Mouse (Mus musculus) erythroblast, embryonic 14.5 days (primary cell): Measurements from ENCODE around the gene Mrgpre. TPM values are rescaled to one million over a fixed set of nuclear protein-coding genes. Genes with fewer than 3 reads are reported as not detected.

Experiments used
- H3K27me3 ChIP-seq: 2 replicates; pipeline ENCODE4 v1.6.1; 2012; ENCODE audit warnings: inconsistent platforms; ENCODE audit not compliant: control insufficient read depth
- H3K36me3 ChIP-seq: 2 replicates; pipeline ENCODE4 v1.6.1; 2012; ENCODE audit warnings: mild to moderate bottlenecking, inconsistent platforms; ENCODE audit not compliant: control insufficient read depth
- H3K4me1 ChIP-seq: 2 replicates; pipeline ENCODE4 v1.6.1; 2012; ENCODE audit warnings: inconsistent platforms; ENCODE audit not compliant: control insufficient read depth
- H3K4me3 ChIP-seq: replicated peaks from 2 replicates; pipeline ENCODE3; 2012; ENCODE audit warnings: moderate library complexity, mild to moderate bottlenecking, inconsistent platforms
- H3K9me3 ChIP-seq: 2 replicates; pipeline ENCODE4 v1.6.1; 2012; ENCODE audit warnings: low read length, inconsistent platforms, mixed read lengths; ENCODE audit not compliant: control insufficient read depth
- GATA1 ChIP-seq: IDR thresholded peaks from 2 replicates; pipeline ENCODE4 v1.6.1; 2012; ENCODE audit warnings: low read length, inconsistent platforms, mixed read lengths
- TAL1 ChIP-seq: IDR thresholded peaks from 3 replicates; pipeline ENCODE4 v1.6.1; 2012; ENCODE audit warnings: low read length, inconsistent platforms, mixed read lengths
- polyA plus RNA-seq: library from polyadenylated mRNA; stranded (reverse); fragments of >175 nt; gene quantifications from 2 replicates; pipeline ENCODE4 v1.2.3, GENCODE M21; 2012

Gene Mrgpre
- not detected in 2 replicates for polyA plus RNA-seq

GRCm38 (mm10) chr7:143783996-143784829, at the start of gene Mrgpre:
TSS of gene Mrgpre (minus strand) at chr7:143784500.
- no peaks in the 10 kb centered on the region; the same call in 1 of the 2 replicates for H3K36me3 ChIP-seq
- no peaks in the 10 kb centered on the region for H3K9me3 ChIP-seq
- H3K27me3 ChIP-seq = peaks cover 13% of the 10 kb centered on the region
- peaks cover 3% of the 10 kb centered on the region for H3K4me1 ChIP-seq
- TF ChIP-seq TAL1 (no peak), GATA1 (no peak)
- H3K4me3 ChIP-seq = peak within 1 kb of the TSS; percentile 24

DNA sequence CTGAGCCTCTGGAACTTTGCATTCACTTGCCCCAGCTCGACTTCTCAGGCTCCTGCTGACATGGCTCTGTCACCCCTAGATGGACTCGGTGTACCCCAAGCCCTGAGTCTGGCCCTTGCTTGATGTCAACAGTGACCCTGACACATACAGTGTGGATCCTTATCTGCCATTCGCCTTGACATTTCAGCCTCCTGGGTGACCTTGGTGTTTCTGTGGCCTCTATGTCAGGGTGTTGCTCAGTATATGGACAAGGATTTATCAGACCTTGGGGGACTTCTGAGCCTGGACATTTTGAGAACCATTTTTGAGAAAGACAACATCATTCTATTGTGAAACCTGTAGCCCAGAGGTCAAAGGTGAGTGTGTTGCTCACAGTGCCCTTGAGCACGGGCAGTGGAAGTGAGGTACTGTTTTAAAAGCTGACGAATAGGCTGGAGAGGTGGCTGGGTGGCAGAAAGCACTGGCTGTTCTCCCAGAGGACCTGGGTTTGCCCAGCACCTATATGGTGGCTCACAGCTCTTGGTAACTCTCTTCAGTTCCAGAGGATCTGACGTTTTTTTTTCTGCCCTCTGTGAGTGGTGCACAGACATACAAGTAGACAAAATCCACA, 49.4 kb upstream of the Mrgpre start:
- Histone ChIP-seq H3K9me3 (no peaks in the 10 kb centered on the region), H3K36me3 (peaks cover 21% of the 10 kb centered on the region), H3K4me1 (peaks cover 28% of the 10 kb centered on the region), H3K27me3 (no peaks in the 10 kb centered on the region), H3K4me3 (no peak overlapping the region)
- TF ChIP-seq TAL1 (no peak), GATA1 (no peak)

GRCm38 (mm10) chr7:143832611-143833010, 48.3 kb upstream of the Mrgpre start:
- TF ChIP-seq GATA1 (no peak), TAL1 (no peak)
- Histone ChIP-seq H3K27me3 (no peaks in the 10 kb centered on the region), H3K4me3 (no peak overlapping the region), H3K4me1 (peaks cover 28% of the 10 kb centered on the region), H3K36me3 (peaks cover 12% of the 10 kb centered on the region), H3K9me3 (no peaks in the 10 kb centered on the region)

- Histone ChIP-seq H3K4me3 (no peak overlapping the region), H3K9me3 (no peaks in the 10 kb centered on the region), H3K27me3 (no peaks in the 10 kb centered on the region), H3K36me3 (peaks cover 8% of the 10 kb centered on the region), H3K4me1 (peaks cover 28% of the 10 kb centered on the region)
- TF ChIP-seq GATA1 (no peak), TAL1 (no peak)
These were observed 47.9 kb upstream of the Mrgpre start for GRCm38 (mm10) chr7:143832196-143832595.

DNA sequence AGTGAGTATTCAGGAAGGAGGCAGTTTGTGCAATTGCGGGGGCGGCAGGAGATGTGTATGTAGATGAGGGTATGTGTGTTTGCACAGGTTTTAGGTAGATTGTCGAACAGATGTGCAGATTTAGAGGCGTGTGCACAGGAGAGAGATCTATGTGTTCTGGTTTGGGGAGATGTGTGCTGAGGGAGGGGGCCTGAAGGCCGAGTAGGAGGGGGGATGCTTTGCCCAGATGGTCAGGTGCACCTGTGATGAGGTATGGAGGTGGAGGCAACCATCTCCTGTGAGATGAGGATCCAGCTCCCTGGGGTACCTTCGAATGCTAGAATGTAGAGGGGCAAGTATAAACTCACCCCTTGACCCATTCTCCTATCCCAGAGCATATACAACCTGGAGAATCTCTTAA, 46.1 kb upstream of the Mrgpre start:
- H3K36me3 ChIP-seq = peaks cover 5% of the 10 kb centered on the region
- H3K27me3 ChIP-seq = no peaks in the 10 kb centered on the region
- H3K4me3 ChIP-seq = peak overlapping the region; percentile 76
- TF ChIP-seq TAL1 = no peak
- peaks cover 26% of the 10 kb centered on the region for H3K4me1 ChIP-seq
- H3K9me3 ChIP-seq = no peaks in the 10 kb centered on the region

DNA sequence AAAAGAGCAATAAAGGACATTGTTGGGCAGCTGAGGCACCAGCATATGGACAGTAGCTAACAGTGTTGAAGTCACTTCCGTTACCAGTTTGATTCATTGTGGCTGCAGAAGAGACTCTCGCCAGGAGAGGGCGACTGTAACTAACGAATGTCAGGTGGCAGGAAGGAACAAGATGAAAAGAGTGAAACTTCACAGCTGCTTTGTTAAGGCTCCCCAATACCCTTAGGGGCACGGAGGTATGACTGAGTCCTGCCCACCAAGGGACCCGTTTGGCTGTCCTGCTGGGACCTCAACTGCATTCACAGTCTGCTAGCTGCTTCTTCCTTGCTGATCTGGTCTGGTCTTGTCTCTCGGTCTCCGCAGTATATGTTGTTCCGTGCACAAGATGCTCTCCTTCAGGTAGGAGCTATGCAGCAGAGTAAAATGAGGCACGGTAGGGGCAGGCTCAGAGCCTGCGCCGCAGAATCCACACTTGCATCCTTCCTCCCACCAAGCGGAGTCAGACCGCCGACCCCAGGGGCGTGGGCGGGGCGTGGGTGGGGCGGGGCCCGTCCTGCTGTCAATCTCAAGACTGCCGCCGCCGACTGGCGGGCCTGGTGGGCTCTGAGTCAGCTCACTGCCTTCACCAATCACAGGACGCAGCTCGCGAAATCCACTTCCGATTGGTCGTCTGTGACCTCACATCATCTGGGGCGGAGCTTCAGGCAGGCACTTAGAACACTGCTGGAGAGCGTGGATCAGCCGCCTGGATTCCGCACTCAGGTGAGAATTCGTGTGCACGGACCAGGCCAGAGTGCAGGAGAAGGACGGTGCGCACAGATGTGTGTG, 45.4 kb upstream of the Mrgpre start:
- TF ChIP-seq GATA1 (no peak), TAL1 (no peak)
- Histone ChIP-seq H3K4me3 (peak overlapping the region; percentile 76), H3K36me3 (peaks cover 5% of the 10 kb centered on the region), H3K4me1 (peaks cover 21% of the 10 kb centered on the region), H3K9me3 (no peaks in the 10 kb centered on the region), H3K27me3 (no peaks in the 10 kb centered on the region)

DNA sequence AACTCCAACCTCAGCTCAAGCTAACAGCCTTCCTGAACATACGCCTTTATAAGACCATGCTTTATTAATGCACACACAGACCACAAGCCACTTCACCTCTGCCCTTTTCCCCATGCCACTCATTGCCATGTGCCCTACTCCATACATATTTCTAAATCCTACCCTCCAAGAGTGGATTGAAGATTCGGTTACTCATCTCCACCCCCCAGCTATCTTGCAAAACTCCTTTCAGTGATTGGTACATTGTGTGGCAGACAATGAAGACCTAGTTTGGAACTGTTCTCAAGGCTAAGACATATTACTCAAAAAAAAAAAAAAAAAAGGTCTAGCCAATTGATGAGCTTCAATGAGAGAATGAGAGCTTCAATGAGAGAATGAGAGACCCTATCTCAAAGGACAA, 42.7 kb upstream of the Mrgpre start:
- Histone ChIP-seq H3K4me3 (no peak overlapping the region), H3K9me3 (no peaks in the 10 kb centered on the region), H3K4me1 (peaks cover 34% of the 10 kb centered on the region), H3K27me3 (no peaks in the 10 kb centered on the region), H3K36me3 (peaks cover 1% of the 10 kb centered on the region; the same call in 1 of the 2 replicates)
- TF ChIP-seq GATA1 = no peak
- no peak for TF ChIP-seq TAL1

DNA sequence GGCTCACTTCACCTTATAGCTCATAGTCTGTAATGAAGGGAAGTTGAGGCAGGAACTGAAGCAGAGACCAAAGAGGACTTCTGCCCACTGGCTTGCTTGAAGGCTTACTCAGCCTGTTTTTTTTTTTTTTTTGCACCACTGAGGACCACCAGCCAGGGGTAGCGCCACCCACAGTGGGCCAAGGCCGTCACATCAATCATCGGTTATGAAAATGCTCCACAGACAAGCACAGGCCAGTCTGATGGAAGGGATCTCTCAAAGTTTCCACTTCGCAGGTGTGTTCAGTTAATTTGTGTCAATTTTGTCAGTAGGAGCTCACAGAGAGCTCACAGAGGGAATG, 38.9 kb upstream of the Mrgpre start:
- TF ChIP-seq GATA1 (no peak), TAL1 (no peak)
- peaks cover 24% of the 10 kb centered on the region for H3K4me1 ChIP-seq
- H3K9me3 ChIP-seq = no peaks in the 10 kb centered on the region
- no peaks in the 10 kb centered on the region for H3K27me3 ChIP-seq
- peak overlapping the region; percentile 80 for H3K4me3 ChIP-seq
- peaks cover 10% of the 10 kb centered on the region for H3K36me3 ChIP-seq
